Mouse (Mus musculus) testis, adult 10 weeks (tissue): ENCODE data around the gene Scml2. TPM values are rescaled to one million over a fixed set of nuclear protein-coding genes. Genes with fewer than 3 reads are reported as not detected.

ENCODE experiments used
- polyA plus RNA-seq: library from polyadenylated mRNA; stranded (reverse); fragments of 350-450 nt; fragmentation: Illumina TruSeq; extraction: RNeasy Lipid Tissue Mini Kit (QIAGEN cat#74804); gene quantifications from one replicate; pipeline ENCODE4 v1.2.3, GENCODE M21; 2014; ENCODE audit warnings: low read depth, low replicate concordance

Scml2 gene
- 59.6 TPM for polyA plus RNA-seq

DNA sequence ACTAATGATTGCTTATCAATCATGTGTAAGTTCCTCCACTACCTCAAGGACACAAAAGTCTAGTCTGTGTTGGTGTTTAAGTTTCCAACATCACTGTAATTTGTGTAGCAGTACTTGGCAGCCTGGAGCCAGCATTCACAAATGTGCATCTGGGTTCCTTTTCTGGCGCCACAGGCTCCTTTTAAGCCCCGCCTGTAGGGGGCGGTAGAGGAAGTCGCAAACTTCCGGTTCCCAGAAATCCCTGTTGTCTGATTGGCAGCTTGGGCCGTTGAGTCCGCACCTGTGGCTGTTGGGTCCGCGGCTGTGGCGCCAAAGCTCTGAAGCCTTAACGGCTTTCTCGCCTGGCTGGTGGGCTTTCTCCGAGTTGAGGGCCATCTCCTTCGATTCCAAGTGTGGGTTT is at the start of gene Scml2:
Gene Scml2, plus strand, starts transcription at position 301 of the 400 bp plus-strand sequence.

DNA sequence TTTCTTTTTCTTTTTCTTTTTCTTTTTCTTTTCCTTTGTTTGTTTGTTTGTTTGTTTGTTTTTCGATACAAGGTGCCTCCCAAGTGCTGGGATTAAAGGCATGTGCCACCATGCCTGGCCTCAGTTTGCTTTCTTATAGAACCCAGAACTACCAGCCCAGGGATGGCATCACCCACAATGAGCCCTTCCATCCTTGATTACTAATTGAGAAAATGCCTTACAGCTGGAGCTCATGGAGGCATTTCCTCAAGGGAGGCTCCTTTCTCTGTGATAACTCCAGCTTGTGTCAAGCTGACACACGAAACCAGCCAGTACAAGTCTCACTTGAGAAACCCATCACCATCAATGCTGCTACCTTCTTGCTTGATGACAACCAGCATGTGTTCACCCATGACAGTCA is 170.2 kb downstream of the Scml2 start, which contains the start of gene Gm15262:
Gene Gm15262, plus strand, starts transcription at position 301 of the 400 bp plus-strand sequence.

Other genes with a start within 250 kb of the Scml2 start
- 17.9 TPM for gene Gja6, start 210.1 kb upstream of the Scml2 start, polyA plus RNA-seq
- gene Cdkl5, start 122.5 kb upstream of the Scml2 start, polyA plus RNA-seq = 31.2 TPM
- 20.0 TPM for gene Gm15262, start 170.3 kb downstream of the Scml2 start, polyA plus RNA-seq